Mouse (Mus musculus) 3134 (cell line): ENCODE results near the gene Taldo1.
A peak's percentile ranks its signal among the peaks of the same experiment; 100 is the strongest.

ENCODE experiments used
- DNase-seq: peaks from one replicate; pipeline ENCODE4 v3.0.0-alpha.2; 2011; ENCODE audit warnings: low spot score; ENCODE audit not compliant: insufficient read length; ENCODE audit errors: extremely low read depth

Taldo1 gene

DNA sequence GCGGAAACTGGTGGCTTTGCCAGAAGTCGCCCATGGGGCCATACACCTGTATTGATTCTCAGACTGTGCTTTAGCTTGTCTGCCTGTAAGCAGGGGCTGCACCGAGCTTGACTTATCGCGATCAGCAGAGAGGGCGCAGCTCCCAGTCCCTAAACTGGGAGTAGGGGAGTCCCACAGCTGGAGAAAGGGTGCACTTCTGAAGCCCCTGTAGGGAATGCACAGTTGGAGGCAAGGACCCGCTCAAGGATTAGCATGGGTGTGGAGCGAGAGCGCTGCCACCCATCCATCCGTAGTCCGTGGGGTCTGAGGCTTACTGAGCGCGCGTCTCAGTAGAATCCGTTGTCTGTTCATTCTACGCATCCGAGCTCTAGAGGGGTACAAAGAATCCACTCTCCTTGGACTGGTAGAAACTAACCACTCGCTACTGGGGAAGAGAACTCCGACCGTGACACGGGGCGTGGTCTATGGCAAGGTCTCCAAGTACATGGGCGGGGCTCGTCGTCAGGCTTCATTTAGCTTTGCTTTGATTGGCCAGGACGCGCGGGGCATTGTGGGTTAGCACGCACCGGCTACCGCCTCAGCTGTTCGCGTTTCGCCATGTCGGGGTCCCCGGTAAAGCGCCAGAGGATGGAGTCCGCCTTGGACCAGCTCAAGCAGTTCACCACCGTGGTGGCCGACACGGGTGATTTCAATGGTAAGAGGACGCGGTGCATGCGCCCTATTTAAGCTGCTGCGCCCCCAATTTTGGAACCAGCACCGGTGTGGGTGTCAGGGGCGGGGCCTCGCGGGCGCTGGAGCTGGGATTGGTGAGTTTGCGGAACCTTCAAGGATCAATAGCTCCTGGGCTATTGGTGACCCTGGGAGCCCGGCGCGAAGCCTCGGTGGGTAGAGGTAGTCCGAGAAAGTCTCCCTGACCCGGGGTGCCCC, at the start of gene Taldo1:
Gene Taldo1, plus strand, starts transcription at position 575 of the 927 bp plus-strand sequence.
- DNase-seq: peak; percentile 87

DNA sequence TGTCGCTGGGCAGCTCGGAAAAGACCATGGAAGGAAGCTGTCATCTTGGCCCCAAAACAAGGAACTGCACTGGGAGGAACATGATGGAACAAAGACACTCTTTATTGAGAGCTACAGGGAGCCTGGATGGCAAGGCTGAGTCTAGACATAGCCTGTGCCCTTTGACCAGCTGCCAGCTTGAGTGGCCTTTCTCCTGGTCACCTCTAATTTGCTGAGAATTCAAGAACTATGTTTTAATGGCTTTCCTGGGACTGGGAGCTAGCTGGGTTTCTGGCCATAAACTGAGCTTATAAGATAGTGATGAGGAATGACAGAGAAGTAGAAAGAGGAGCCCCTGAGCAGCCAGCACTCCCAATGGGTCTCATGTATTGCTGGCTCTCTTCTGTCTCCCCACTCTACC, 48.8 kb upstream of the Taldo1 start:
- DNase-seq: no peak

DNA sequence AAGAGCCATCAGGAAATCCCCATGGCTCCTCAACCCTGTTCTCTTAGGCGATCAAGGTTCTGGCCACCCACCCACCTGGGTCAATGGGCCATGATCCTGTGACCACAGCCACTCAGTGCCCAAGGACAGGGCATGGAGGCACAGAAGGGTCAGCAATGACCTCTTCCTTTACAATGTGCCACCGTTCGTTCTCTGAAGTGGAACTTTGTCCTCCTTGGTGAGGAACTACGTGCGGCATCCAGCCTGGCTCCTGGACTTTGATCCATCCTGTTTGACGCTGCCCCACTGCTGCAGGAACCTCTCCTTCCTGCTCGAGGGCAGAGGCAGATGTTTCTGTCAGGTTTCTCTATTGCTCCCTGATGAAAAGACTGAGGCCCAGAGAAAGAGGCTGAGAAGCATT, 48.3 kb upstream of the Taldo1 start:
- DNase-seq: no peak

DNA sequence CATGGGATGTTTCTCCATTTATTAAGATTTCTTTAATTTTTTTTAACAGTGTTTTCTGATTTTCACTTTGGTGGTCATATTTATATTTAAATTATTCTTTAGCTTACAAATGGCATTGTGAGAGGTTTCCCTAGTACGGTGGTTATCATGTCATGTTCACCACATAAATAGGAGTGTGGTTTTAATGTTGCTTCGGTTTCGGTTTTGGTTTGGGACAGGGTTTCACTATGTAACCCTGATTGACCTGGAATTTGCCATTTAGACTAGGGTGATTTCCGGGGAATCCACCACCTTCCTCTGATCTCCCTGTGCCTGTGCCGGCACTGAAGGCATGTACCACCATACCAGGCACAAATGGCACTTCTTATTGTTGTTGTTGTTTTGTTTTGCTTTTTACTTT, 47.2 kb upstream of the Taldo1 start:
- no peak for DNase-seq

DNA sequence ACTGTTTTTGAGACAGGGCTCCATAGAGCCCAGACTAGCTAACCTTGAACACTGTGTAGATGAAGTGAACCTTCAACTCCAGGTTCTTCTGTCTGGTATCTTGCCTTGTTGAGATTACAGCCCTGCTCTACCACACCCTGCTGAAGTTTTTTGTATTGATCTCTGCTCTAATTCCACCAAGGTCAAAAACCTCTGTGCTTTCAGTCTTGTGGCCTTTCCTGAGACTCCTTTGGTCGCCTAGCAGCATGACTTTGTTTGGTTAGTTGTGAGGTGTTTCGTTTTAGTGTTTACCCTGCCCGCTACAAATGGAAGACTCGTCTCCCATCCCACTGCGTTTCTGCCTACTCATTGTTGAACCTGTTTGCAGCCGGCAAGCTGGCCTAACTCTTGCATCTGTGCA, 40.9 kb upstream of the Taldo1 start:
- DNase-seq: no peak

DNA sequence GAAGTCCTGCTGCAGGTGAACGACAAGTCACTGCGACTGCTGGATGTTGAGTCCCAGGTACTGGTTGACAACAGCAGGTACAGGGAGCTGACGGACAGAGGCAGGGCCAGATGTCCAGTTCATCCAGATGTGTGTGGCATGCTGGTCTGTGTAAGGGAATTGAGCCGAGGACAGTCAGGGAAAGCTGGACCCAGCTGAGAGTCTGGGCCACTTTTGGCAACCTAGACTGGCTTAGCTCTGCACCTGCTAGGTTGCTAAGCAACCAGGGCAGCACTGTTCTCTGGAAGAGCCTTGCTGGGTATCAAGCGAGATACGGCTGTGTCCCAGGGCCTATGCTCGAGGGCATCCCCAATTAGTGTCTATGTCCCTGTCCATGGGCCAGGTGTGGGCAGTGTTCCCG, 36.9 kb upstream of the Taldo1 start:
- no peak for DNase-seq

DNA sequence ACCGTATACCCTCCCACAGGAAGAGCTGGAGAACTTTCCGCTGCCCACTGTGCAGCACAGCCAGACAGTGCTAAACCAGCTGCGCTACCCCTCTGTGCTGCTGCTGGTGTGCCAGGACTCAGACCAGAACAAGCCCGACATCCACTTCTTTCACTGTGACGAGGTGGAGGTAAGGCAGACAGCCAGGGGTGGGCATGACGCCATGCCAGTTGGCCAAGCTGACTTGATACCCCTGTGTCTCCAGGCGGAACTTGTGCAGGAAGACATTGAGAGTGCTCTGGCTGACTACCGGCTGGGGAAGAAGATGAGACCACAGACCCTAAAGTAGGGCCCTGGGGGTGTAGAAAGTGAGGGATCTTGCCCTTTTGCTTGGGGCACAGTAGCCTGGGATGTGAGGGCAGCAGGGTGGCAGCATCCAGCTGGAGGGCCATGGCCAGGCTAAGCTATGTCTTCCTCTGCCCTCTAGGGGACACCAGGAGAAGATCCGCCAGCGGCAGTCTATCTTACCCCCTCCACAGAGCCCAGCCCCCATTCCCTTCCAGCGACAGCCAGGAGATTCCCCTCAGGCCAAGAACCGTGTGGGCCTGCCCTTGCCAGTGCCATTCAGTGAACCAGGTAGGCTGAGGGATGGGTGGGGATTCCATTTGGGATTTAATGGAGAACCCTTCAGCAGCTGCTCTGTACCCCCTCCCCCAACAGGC, 36.2 kb upstream of the Taldo1 start:
- DNase-seq: no peak

DNA sequence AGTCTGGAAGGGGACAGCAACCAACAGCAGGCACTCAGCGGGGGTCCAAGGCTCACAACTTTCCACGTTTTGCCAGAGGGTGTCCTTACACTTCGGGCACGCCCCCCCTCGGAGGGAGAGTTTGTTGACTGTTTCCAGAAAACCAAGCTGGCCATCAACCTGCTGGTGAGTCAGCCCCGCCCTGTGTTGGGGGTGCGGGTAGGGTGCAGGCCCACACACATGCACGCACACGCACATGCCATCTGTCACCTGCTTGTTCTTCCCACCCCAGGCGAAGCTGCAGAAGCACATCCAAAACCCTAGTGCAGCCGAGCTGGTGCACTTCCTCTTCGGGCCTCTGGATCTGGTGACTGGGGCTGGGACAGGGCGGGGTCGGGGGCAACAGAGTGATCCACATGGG, 35.0 kb upstream of the Taldo1 start:
- DNase-seq: no peak

DNA sequence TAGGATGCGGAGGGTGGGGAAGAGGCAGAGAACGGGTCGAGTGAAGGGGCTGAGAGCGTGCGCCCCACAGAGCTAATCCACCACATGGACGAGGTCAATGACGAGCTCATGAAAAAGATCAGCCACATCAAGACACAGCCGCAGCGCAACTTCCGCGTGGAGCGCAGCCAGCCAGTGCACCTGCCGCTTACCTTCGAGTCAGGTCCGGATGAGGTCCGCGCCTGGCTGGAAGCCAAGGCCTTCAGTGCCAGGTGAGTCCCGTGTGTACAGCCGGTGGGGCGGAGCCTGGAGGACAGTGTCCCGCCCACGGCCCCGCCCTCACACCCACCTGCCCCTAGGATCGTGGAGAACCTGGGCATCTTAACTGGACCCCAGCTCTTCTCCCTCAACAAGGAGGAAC, 30.5 kb upstream of the Taldo1 start:
- no peak for DNase-seq

DNA sequence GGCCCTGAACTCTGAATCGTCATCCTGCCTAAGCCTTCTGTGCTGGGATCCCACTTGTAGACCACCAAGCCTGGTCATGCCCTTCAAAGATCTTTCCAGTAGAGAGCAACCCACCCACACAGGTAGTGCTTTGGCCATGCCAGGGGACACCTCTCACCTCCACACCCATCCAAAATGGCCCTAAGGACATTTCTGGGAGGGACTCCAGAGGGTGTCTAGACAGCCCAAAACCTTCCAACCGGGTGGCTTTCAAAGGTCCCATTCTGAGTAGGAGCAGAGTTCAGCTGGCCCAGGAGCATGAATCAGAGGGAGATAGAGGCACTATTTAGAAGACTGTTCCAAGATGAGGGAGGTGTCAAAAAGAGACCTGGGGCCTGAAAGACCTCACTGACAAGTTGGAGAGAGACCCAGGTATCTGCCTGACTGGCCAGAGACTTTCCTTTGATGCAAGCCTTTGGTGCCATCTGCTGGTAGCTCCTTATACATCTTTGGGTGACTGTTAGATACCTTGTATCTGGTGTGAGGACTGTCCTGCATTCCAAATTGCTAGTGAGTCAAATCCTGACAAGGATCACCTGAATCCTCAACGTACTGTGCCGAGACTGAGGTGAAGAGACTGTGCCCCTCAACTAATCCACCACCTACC, 28.8 kb upstream of the Taldo1 start:
- DNase-seq: no peak

DNA sequence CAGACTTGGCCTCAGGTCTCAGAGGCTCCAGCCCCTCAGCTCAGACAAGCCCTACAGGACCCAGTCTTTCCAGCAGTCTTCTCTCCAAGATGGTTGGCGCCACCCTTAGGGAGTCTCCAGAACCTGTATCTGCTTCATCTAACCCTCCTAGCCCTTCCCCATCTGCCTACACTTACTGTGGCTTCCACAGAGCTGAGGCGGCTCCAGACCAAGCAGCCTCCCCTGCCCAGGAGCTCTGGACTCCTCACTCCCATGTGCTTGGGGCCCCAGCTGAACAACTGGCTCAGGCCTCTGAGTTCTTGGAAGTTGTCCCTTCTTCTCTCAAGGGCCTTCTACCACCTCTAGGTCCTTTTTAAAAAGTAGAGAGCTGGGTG, 28.3 kb upstream of the Taldo1 start:
- no peak for DNase-seq

DNA sequence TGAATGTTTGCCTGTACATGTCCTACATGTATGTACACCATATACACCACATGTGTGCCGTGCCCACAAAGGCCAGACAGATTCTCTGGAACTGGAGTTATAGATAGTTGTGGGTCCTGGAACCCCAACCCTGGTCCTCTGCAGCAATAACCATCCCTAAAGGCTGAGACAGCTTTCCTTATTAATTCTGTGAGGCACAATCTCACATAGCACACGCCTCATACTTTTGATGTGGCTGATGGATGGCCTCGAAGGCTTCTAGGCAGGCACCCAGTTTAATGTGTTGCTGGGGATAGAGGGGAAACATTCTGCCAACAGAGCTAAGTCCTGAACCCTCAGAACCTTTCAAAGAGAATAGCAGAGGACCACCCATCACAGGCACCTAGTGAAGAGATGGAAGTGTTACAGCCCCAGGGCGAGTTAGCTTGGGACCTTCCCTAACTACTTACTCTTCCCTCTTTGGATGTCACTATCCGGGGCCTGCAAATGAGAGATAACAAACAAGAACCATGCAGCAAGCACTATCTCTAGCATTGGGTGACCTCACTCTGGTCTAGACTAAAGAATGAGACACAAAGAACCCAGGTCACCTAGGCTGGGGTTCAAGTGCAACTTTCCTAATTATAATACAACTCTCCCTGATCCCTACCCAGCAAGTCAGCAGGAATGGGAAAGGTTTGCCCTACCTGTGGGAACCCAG, 27.5 kb upstream of the Taldo1 start:
- no peak for DNase-seq

DNA sequence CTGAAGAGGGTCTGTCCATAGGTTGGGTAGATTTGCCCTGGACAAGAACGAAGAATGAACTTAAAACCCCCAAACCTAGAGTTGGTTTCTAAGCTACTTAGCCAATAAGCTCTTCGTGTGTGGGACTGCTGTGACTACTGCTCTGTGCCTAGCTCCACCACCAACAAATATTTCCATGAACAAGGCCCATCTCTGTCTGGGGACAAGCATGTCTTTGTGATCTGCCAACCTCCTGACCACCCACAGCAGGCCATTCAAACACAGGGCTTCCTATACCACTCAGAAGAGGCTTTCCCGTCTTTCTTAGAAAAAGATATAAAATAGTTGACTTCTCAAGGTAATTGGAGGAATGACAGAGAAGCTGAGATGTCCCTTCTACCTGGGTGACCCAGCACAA, 27.0 kb upstream of the Taldo1 start:
- no peak for DNase-seq

DNA sequence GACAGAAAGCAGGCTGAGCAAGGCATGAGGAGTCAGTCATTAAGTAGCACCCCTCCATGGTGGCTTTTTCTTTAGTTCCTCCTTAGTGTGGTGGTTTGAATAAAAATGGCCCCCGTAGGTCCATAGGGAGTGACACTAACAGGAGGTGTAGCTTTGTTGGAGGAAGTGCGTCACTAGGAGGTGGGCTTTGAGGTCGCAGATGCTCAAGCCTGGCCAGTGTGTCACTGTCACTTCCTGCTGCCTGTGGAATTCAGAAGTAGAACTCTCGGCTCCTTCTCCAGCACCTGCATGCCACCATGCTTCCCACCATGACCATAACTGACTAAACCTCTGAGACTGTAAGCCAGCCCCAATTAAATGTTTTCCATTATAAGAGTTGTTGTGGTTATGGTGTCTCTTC, 24.6 kb upstream of the Taldo1 start:
- no peak for DNase-seq

DNA sequence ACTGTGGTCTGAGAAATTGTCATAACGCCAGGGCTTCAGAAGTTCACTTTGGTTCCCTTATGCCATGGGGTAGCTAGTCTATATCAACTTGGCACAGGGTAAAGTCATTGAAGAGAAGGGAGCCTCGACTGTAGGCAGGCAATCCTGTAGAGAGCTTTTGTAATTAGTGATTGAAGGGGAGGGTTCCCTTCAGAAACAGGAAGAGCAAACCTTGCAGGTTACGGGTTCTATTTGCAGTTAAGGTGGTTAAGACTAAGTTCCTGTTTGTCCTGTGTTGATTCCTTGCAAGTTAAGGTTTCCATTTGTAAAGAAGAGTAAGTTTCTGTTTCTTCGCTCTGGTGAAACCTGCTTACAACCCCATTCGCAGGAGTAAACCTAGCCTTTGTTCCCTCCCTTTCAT, 22.1 kb upstream of the Taldo1 start:
- DNase-seq: no peak

DNA sequence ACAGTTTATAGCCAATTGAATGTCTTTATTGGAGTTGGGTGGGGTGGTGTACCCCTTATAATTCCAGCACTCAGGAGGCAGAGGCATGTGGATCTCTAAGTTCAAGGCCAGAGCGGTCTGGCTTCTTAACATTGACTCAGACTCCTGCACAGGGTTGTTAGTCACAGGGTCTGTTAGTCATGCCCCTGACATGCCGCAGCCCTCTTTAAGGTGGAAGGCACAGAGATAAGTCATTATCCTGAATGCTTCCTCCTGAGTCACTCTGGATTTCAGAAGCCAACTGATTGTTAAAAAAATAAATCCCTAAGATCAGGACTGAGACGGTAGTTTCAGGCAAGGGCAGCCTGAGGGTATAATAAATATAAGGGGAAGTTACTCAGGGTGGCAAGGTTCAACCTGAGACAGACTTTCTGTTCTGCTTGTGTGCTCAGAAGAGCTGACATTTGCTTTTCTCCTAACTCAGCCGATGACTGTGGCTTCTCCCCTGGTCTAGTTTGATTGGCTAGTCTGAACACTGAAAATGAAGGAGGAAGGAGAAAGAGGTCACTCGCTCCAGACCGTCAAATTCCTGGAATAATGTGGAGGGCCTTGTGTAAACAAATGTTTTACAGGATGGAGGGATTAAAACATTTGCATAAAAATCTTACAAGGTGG, 19.9 kb upstream of the Taldo1 start:
- DNase-seq: peak; percentile 71

DNA sequence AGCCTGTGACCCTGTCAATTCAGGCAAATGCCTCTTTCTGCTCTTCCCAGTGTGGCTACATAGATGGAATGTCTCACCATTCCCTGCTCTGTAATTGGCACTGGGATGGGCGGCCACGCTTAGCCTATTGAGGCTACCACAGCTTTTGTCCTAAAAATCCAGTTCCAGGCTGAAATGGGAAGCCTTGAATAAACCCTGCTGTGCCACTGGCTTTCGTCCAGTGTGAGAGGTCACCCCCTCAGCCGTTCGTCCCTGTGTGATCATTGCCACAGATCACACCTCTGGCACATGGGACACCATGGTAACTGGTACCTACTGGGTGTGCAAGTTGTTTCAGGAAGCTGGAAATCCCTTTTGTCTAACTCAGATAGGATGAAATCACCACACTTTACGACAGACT, 18.4 kb upstream of the Taldo1 start:
- no peak for DNase-seq

DNA sequence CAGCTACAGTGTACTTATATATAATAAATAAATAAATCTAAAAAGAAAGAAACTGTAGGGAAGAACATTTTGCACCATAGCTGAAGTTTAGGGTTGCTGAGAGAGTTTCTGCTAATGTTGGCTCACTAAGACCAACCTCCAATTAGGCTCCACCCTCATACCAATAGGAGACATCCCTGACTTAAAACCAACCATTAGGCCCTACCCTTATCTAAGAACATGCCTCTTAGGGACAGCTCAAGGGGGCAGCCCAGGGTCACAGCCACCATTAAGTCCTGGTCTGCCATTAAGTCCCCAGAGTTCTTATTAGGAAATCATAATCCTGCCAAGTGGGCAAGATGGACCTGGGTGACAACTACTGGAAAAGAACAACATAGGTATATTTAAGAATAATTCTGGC, 17.6 kb upstream of the Taldo1 start:
- DNase-seq: no peak

DNA sequence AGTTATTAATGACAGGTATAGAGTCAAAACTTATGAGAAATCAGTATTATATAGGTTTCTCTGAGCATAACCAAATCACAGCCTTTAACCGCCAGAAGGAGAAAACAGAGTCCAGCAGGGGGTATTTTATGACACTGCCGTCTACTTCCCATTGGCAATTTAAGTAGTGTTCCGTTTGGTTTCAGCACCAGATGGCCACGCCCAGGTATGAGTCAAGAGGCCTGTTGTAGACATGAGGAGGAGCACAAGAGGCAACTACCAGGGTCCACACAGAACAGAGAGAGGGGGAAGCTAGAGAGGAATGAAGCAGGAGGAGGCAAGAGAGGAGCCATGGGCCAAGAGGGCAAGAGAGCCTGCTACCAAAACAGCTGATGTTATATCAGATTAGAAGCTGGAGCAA, 12.4 kb upstream of the Taldo1 start:
- peak; percentile 47 for DNase-seq

DNA sequence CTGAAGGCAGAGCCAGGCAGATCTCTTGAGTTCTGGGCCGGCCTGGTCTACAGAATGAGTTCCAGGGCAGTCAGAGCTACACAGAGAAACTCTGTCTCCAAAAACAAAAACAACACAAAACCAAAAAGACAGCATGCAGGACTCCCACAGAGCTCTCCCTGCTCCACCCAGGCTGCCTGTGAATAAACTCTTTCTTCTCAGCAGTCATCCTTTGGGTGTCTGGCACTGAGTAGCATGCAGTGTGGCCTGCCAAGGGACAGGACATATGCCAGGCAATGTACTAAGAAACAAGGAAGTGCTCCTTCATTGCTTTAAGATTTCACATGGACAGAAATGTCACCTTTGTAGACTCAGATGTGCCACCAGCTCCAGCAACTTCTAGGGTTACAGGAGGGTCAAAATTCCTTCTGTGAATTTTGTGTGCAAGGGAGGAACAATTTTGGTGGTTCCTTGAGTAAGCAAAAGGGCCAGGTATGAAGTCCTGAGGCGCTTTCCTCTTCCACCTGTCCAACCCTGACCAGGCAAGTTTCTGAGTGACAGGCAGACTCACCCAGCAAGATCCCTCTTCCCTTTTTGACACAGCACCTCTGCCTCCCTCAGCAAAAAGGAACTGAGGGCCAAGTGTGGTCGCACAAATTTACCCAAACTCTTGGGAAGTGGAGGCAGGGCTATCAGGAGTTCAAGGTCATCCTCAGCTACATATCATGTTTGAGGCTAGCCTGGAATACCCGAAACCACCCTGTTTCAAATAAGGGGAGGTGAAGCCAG, 10.7 kb upstream of the Taldo1 start:
- peak; percentile 25 for DNase-seq
